Mouse (Mus musculus): ENCODE results near the gene Gm42417. TPM values are rescaled to one million over a fixed set of nuclear protein-coding genes. Genes with fewer than 3 reads are reported as not detected.

Gene Gm42417
- polyA plus RNA-seq, 1 experiment = 0.05 TPM

GRCm38 (mm10) chr1:36551904-36552303 is 12.7 kb upstream of the Gm42417 start:
- Histone ChIP-seq H3K27me3 (ENCODE audit: control insufficient read depth, insufficient read depth, insufficient read length) (no peaks in the 10 kb centered on the region), H3K79me3 (ENCODE audit: low read depth) (peaks cover 23% of the 10 kb centered on the region), H3K4me3 (ENCODE audit: insufficient read depth, poor library complexity, severe bottlenecking) (no peak overlapping the region), H3K36me3 (ENCODE audit: control insufficient read depth, insufficient read depth) (peaks cover 60% of the 10 kb centered on the region), H3ac (ENCODE audit: control insufficient read depth, insufficient read length, low read depth) (no peak overlapping the region), H3K79me2 (ENCODE audit: control insufficient read depth, insufficient read depth) (peaks cover 64% of the 10 kb centered on the region)
- TF ChIP-seq CEBPB (IDR thresholded peaks at IDR 0.05; ENCODE audit: low read depth) = no peak
- no peak for TF ChIP-seq FOSL1 (IDR thresholded peaks at IDR 0.05; ENCODE audit: insufficient read depth, low read length, poor library complexity, severe bottlenecking)

GRCm38 (mm10) chr1:36550075-36550863 is 11.0 kb upstream of the Gm42417 start:
- no peak for TF ChIP-seq CEBPB (IDR thresholded peaks at IDR 0.05; ENCODE audit: low read depth)
- TF ChIP-seq MYOG (IDR thresholded peaks at IDR 0.05; ENCODE audit: control insufficient read depth, extremely low read depth, insufficient read length) = no peak
- no peak for TF ChIP-seq USF1 (IDR thresholded peaks at IDR 0.05; ENCODE audit: low read depth)
- no peak for TF ChIP-seq MYOD1 (IDR thresholded peaks at IDR 0.05; ENCODE audit: control insufficient read depth, insufficient read length, low read depth)
- TF ChIP-seq CTCF (IDR thresholded peaks at IDR 0.05; ENCODE audit: control insufficient read depth, insufficient read depth, insufficient read length) = no peak
- no peak for TF ChIP-seq MAX (IDR thresholded peaks at IDR 0.05)
- no peak for TF ChIP-seq FOSL1 (IDR thresholded peaks at IDR 0.05; ENCODE audit: insufficient read depth, low read length, poor library complexity, severe bottlenecking)

GRCm38 (mm10) chr1:36549491-36549890 is 10.3 kb upstream of the Gm42417 start:
- no peak overlapping the region for H3K4me3 ChIP-seq (ENCODE audit: insufficient read depth, poor library complexity, severe bottlenecking)
- peaks cover 9% of the 10 kb centered on the region for H3K79me3 ChIP-seq (ENCODE audit: low read depth)
- H3K27me3 ChIP-seq (ENCODE audit: control insufficient read depth, insufficient read depth, insufficient read length) = no peaks in the 10 kb centered on the region
- H3K36me3 ChIP-seq (ENCODE audit: control insufficient read depth, insufficient read depth) = peaks cover 54% of the 10 kb centered on the region
- H3ac ChIP-seq (ENCODE audit: control insufficient read depth, insufficient read length, low read depth) = no peak overlapping the region
- TF ChIP-seq USF1 (IDR thresholded peaks at IDR 0.05; ENCODE audit: low read depth) (no peak), MAX (IDR thresholded peaks at IDR 0.05) (no peak), CTCF (IDR thresholded peaks at IDR 0.05; ENCODE audit: control insufficient read depth, insufficient read depth, insufficient read length) (no peak), CEBPB (IDR thresholded peaks at IDR 0.05; ENCODE audit: low read depth) (no peak), MYOD1 (IDR thresholded peaks at IDR 0.05; ENCODE audit: control insufficient read depth, insufficient read length, low read depth) (no peak), MYOG (IDR thresholded peaks at IDR 0.05; ENCODE audit: control insufficient read depth, extremely low read depth, insufficient read length) (no peak), FOSL1 (IDR thresholded peaks at IDR 0.05; ENCODE audit: insufficient read depth, low read length, poor library complexity, severe bottlenecking) (no peak)
- peaks cover 58% of the 10 kb centered on the region for H3K79me2 ChIP-seq (ENCODE audit: control insufficient read depth, insufficient read depth)

More at GRCm38 (mm10) chr1:36550075-36550863, 11.0 kb upstream of the Gm42417 start:
- peaks cover 63% of the 10 kb centered on the region for H3K79me2 ChIP-seq (ENCODE audit: control insufficient read depth, insufficient read depth)
- peaks cover 15% of the 10 kb centered on the region for H3K79me3 ChIP-seq (ENCODE audit: low read depth)
- H3ac ChIP-seq (ENCODE audit: control insufficient read depth, insufficient read length, low read depth) = peak overlapping the region; percentile 32
- H3K4me3 ChIP-seq (ENCODE audit: insufficient read depth, poor library complexity, severe bottlenecking) = no peak overlapping the region
- no peaks in the 10 kb centered on the region for H3K27me3 ChIP-seq (ENCODE audit: control insufficient read depth, insufficient read depth, insufficient read length)
- peaks cover 57% of the 10 kb centered on the region for H3K36me3 ChIP-seq (ENCODE audit: control insufficient read depth, insufficient read depth)

- Histone ChIP-seq H3K27me3 (ENCODE audit: control insufficient read depth, insufficient read depth, insufficient read length) (no peaks in the 10 kb centered on the region), H3K4me3 (ENCODE audit: insufficient read depth, poor library complexity, severe bottlenecking) (no peak overlapping the region), H3K36me3 (ENCODE audit: control insufficient read depth, insufficient read depth) (peaks cover 47% of the 10 kb centered on the region), H3K79me3 (ENCODE audit: low read depth) (peaks cover 8% of the 10 kb centered on the region), H3ac (ENCODE audit: control insufficient read depth, insufficient read length, low read depth) (no peak overlapping the region), H3K79me2 (ENCODE audit: control insufficient read depth, insufficient read depth) (peaks cover 51% of the 10 kb centered on the region)
- TF ChIP-seq CEBPB (IDR thresholded peaks at IDR 0.05; ENCODE audit: low read depth) (no peak), MYOG (IDR thresholded peaks at IDR 0.05; ENCODE audit: control insufficient read depth, extremely low read depth, insufficient read length) (no peak), FOSL1 (IDR thresholded peaks at IDR 0.05; ENCODE audit: insufficient read depth, low read length, poor library complexity, severe bottlenecking) (no peak), USF1 (IDR thresholded peaks at IDR 0.05; ENCODE audit: low read depth) (no peak)
Observed at GRCm38 (mm10) chr1:36548771-36549170, 9.5 kb upstream of the Gm42417 start.

GRCm38 (mm10) chr1:36547981-36548598 is 8.9 kb upstream of the Gm42417 start:
- no peak overlapping the region for H3ac ChIP-seq (ENCODE audit: control insufficient read depth, insufficient read length, low read depth)
- H3K36me3 ChIP-seq (ENCODE audit: control insufficient read depth, insufficient read depth) = peaks cover 40% of the 10 kb centered on the region
- TF ChIP-seq CEBPB (IDR thresholded peaks at IDR 0.05; ENCODE audit: low read depth) (no peak), USF1 (IDR thresholded peaks at IDR 0.05; ENCODE audit: low read depth) (no peak), CTCF (IDR thresholded peaks at IDR 0.05; ENCODE audit: control insufficient read depth, insufficient read depth, insufficient read length) (no peak), FOSL1 (IDR thresholded peaks at IDR 0.05; ENCODE audit: insufficient read depth, low read length, poor library complexity, severe bottlenecking) (no peak), MAX (IDR thresholded peaks at IDR 0.05) (no peak), MYOD1 (IDR thresholded peaks at IDR 0.05; ENCODE audit: control insufficient read depth, insufficient read length, low read depth) (no peak), MYOG (IDR thresholded peaks at IDR 0.05; ENCODE audit: control insufficient read depth, extremely low read depth, insufficient read length) (no peak)
- no peak overlapping the region for H3K4me3 ChIP-seq (ENCODE audit: insufficient read depth, poor library complexity, severe bottlenecking)
- H3K27me3 ChIP-seq (ENCODE audit: control insufficient read depth, insufficient read depth, insufficient read length) = no peaks in the 10 kb centered on the region
- peaks cover 6% of the 10 kb centered on the region for H3K79me3 ChIP-seq (ENCODE audit: low read depth)
- H3K79me2 ChIP-seq (ENCODE audit: control insufficient read depth, insufficient read depth) = peaks cover 44% of the 10 kb centered on the region
